Mouse (Mus musculus): Measurements from ENCODE around the gene Nrxn1. TPM values are rescaled to one million over a fixed set of nuclear protein-coding genes. Genes with fewer than 3 reads are reported as not detected.

Nrxn1 gene
- total and polyA plus RNA-seq, 2 experiments from 2014 or later: 242 to 376 TPM

DNA sequence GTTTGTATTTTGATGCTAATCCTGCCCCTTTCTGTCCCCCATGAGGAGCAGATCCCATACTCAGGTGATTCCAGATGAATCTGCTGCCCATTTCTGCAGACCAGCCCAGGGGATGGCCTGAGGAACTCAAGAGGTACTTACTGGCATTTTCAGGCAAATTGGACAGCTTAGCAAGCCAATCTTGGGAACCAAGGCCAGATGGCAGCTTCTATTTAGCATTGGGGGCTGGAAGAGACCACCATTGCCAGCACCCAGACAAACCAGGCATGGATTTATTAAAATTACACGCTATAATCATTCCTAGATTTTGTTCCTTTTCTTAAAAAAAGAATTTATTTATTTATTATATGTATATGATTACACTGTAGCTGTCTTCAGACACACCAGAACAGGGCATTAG lies 1076.2 kb downstream of the Nrxn1 start:
- 61% methylated on average over 1 of the region's 1 CpGs for WGBS
- no peaks in the 10 kb centered on the region for H3K9me3 ChIP-seq (ENCODE audit: low read length)
- TF ChIP-seq CTCF (IDR thresholded peaks at IDR 0.05; ENCODE audit: low read depth): no peak
- H3K9ac ChIP-seq: no peak overlapping the region
- H3K27me3 ChIP-seq (ENCODE audit: insufficient read depth, low read length): no peaks in the 10 kb centered on the region
- no peak overlapping the region for H3K4me2 ChIP-seq (ENCODE audit: low read depth)
- H3K4me1 ChIP-seq (ENCODE audit: insufficient read depth): no peaks in the 10 kb centered on the region
- no peaks in the 10 kb centered on the region for H3K36me3 ChIP-seq (ENCODE audit: insufficient read depth)
- H3K4me3 ChIP-seq (ENCODE audit: low read depth, low read length): no peak overlapping the region
- H3K27ac ChIP-seq (ENCODE audit: low read depth, low read length): no peak overlapping the region
- DNase-seq: no peak
- ATAC-seq: no peak

DNA sequence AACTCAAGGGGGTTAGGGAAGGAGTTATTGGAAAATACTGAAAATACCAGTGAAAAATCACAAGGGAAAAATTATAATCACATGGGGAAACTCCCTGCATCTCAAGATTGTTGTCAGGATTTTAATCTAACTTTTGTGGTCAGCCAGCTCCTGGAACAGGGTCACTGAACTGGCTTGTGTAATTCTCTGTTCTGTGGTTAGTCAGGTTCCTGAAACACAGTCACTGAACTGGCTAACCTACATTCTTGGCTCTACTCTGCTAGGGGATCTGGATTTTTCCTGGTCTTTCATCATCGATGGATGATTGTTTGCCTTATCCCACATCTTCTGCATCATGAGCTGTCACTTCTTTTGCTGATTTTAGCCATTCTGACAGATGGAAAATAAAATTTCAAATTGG lies 1081.1 kb downstream of the Nrxn1 start:
- Histone ChIP-seq H3K9ac (no peak overlapping the region), H3K4me1 (ENCODE audit: insufficient read depth) (no peaks in the 10 kb centered on the region), H3K36me3 (ENCODE audit: insufficient read depth) (no peaks in the 10 kb centered on the region), H3K9me3 (ENCODE audit: low read length) (no peaks in the 10 kb centered on the region), H3K27me3 (ENCODE audit: insufficient read depth, low read length) (no peaks in the 10 kb centered on the region), H3K27ac (ENCODE audit: low read depth, low read length) (no peak overlapping the region), H3K4me3 (ENCODE audit: low read depth, low read length) (no peak overlapping the region), H3K4me2 (ENCODE audit: low read depth) (no peak overlapping the region)
- ATAC-seq (no peak), DNase-seq (no peak)
- 94% methylated on average over 1 of the region's 1 CpGs for WGBS
- TF ChIP-seq CTCF (IDR thresholded peaks at IDR 0.05; ENCODE audit: low read depth): no peak

DNA sequence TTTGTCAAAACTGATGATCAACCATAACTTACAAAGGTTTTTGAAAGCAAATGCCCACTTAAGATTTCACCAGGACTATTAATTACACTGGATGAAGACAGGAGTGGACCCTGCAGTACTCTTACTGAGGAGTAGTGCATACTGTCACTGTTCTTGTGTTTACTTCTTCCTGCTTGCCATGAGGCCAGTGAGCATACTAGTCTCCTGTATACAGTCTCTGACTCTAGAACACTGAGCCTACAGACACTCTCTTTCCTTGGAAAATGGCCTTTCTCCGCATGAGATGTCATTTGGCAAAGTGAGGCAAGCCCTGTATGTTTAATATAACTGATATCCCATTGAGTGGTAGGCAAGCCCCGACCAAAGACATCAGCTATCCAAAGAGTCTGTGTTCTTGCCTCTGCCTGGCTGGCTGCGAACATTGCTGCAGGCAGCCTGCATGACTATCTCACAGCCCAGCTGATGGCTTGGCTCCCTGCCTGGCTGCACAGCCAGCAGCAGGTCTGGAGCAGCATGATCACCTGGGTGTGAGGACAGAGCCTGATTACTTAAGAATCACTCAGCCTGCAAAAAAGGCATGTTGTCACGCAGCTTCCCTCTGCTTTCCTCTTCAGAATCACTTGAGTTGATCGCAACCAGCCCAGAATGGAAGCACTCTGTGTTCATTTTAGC lies 1085.3 kb downstream of the Nrxn1 start:
- WGBS: 49% methylated on average over 5 of the region's 5 CpGs
- no peak; the same call in 1 of the 2 replicates for ATAC-seq
- H3K27me3 ChIP-seq (ENCODE audit: insufficient read depth, low read length): no peaks in the 10 kb centered on the region
- H3K9me3 ChIP-seq (ENCODE audit: low read length): no peaks in the 10 kb centered on the region
- no peak overlapping the region for H3K4me3 ChIP-seq (ENCODE audit: low read depth, low read length)
- H3K27ac ChIP-seq (ENCODE audit: low read depth, low read length): no peak overlapping the region
- H3K36me3 ChIP-seq (ENCODE audit: insufficient read depth): no peaks in the 10 kb centered on the region
- DNase-seq: peak; percentile 4
- H3K9ac ChIP-seq: no peak overlapping the region
- H3K4me2 ChIP-seq (ENCODE audit: low read depth): no peak overlapping the region
- H3K4me1 ChIP-seq (ENCODE audit: insufficient read depth): no peaks in the 10 kb centered on the region
- no peak for TF ChIP-seq CTCF (IDR thresholded peaks at IDR 0.05; ENCODE audit: low read depth)

DNA sequence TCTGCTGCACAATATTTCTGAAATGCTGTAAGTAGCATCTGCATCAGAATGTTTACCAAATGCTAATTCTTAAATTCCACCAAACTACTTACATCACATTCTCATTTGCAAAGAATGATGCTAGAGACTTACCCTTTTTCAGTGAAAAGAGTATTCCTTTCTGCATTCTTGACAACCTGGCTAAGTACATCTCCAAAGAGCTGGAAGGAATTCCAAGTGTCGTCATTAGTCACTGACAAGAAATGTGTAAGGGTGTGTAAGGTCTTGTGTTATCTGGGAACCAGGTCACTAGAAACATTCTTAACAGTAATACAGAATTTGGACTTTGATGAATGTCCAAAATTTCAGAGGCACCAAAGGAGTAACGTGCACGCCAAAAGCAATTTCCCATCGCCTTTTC lies 1102.2 kb downstream of the Nrxn1 start:
- Histone ChIP-seq H3K9me3 (ENCODE audit: low read length) (no peaks in the 10 kb centered on the region), H3K36me3 (ENCODE audit: insufficient read depth) (no peaks in the 10 kb centered on the region), H3K27ac (ENCODE audit: low read depth, low read length) (no peak overlapping the region), H3K9ac (no peak overlapping the region), H3K4me3 (ENCODE audit: low read depth, low read length) (no peak overlapping the region), H3K4me2 (ENCODE audit: low read depth) (no peak overlapping the region), H3K4me1 (ENCODE audit: insufficient read depth) (no peaks in the 10 kb centered on the region), H3K27me3 (ENCODE audit: insufficient read depth, low read length) (no peaks in the 10 kb centered on the region)
- DNase-seq (no peak), ATAC-seq (no peak)
- WGBS: 51% methylated on average over 4 of the region's 4 CpGs
- TF ChIP-seq CTCF (IDR thresholded peaks at IDR 0.05; ENCODE audit: low read depth): no peak

Small RNAs within 50 kb of the gene (microRNA-seq; reads per million reads assigned to microRNA genes)
- gene Gm24510: 0 reads per million in 2 experiments
- gene Gm27475: 0 reads per million in 2 experiments
- 0 to 0.77 reads per million in 2 experiments for gene Gm47307
